Mouse (Mus musculus): ENCODE results near the gene Acacb.

Gene Acacb

DNA sequence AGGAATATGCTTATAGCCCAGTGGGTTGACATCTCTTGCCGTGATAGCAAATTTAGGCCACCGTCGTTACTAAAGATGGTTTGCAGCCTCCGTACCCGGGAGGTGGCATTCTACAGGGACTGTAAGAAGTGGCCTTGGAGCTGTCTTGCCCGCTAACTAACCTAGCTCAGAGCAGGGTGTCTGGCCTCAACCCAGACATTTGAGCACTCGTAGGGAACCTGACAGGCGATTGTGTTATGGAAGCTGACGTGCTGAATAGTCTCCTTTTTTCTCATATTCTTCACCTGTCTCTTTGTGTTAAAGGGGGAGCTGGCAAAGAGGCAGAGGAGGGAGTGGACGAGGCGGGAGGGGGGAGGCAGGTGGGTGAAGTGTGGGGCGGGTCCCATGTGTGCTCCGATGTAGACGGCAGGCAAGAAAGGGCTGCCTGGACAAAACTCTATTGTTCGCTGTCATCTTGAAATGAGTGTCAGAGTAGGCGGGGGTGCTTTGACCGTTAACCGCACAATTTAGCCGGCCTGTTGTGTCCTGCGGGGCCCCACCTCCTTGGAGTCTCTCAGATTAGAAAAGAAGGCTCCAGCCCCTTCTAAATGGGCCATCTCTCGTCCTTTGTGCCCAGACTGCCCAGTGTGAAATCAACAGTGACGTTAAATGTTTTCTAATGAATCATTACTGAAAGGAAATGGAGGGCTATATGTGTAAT lies 153.0 kb downstream of the Acacb start:
- no peak for DNase-seq (ENCODE audit: low read depth in 2 of 2, low spot score in 2 of 2)

DNA sequence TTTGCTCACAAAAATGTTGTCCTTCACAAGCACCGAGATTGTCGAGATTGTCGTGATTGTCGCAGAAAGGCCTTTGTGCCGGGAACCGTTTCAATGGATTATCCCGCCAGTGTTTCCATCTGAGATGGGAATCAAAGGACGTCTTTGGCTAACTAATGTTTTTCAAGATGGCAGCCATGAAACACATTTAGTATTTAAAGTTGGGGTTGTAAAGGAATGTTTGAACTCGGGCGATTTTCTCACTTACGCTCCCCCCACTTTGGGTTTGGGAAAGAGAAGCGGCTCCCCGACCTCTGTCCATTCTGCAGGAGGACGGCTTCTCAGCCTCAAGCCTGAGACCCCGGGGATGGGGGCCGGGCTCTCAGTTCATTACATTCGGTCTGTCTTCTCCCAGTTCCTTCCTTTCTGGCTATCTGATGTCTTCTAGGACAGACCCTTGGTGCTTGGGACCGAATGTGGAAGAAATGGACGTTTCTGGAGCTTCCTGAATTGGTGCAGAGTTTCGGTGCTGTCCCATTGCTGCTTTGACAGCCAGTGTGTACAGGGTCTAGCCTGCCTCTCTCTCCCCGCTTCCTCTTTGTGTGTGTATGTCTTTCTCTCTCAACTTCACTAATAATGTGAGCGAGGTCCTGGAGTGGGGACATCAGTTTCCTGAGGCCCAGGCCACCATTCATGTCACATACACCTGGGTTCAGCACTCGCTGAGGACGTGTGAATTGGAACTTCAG lies 153.7 kb downstream of the Acacb start:
- no peak for DNase-seq (ENCODE audit: low read depth in 2 of 2, low spot score in 2 of 2)
